Mouse (Mus musculus): ENCODE data around the gene Gm11034. TPM values are rescaled to one million over a fixed set of nuclear protein-coding genes. Genes with fewer than 3 reads are reported as not detected.
A peak's percentile ranks its signal among the peaks of the same experiment; 100 is the strongest.

Gene Gm11034
- polyA plus RNA-seq, 1 experiment = not detected

DNA sequence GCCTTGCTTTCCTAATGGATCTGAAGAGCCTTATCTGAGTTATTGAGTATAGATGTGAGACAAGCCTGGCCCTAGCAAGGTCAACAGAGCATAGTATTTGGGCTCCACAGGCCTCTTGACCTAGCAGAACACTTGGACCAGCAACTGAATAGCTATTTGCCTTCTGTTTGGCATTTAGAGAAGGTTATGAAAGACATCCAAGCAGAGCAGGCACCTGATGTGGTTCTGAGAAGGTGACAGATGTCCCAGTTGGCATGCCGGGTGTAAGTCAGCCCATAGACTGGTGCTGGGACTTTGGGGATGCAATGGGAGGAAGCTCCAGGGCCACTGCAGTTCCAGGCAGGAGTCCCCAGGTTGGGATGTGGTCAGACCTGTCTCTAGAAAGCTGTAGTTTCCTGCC is 28.8 kb upstream of the Gm11034 start:
- H3K4me1 ChIP-seq (ENCODE audit: control insufficient read depth) = peaks cover 44% of the 10 kb centered on the region
- H3K36me3 ChIP-seq (ENCODE audit: control insufficient read depth) = peaks cover 42% of the 10 kb centered on the region
- no peaks in the 10 kb centered on the region for H3K27me3 ChIP-seq (ENCODE audit: control insufficient read depth)
- no peak overlapping the region for H3K4me3 ChIP-seq (replicated peaks)
- TF ChIP-seq TAL1 (IDR thresholded peaks at IDR 0.05; ENCODE audit: low read length) = no peak
- TF ChIP-seq GATA1 (IDR thresholded peaks at IDR 0.05; ENCODE audit: low read length) = no peak
- H3K9me3 ChIP-seq (ENCODE audit: control insufficient read depth, low read length) = no peaks in the 10 kb centered on the region

DNA sequence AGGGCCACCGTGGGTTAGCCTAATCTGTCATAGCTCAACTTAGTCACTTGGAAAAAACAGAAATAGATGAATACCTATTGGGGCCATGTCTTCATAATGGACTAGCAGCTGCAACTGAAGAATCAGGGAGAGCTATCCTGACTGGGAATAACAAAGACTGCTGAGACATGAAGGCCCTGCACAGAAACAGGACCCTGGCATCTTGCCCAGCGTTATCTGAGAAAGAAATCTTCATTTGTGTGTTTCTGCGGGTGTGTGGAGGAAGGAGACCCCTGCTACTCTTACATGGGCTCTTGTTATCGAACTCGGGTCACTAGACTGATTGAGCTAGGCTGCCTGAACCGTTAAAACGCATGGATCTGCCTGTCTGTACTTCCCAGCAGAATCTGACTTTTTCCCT is 27.5 kb upstream of the Gm11034 start:
- no peak for TF ChIP-seq GATA1 (IDR thresholded peaks at IDR 0.05; ENCODE audit: low read length)
- no peak for TF ChIP-seq TAL1 (IDR thresholded peaks at IDR 0.05; ENCODE audit: low read length)
- H3K4me1 ChIP-seq (ENCODE audit: control insufficient read depth) = peaks cover 44% of the 10 kb centered on the region

DNA sequence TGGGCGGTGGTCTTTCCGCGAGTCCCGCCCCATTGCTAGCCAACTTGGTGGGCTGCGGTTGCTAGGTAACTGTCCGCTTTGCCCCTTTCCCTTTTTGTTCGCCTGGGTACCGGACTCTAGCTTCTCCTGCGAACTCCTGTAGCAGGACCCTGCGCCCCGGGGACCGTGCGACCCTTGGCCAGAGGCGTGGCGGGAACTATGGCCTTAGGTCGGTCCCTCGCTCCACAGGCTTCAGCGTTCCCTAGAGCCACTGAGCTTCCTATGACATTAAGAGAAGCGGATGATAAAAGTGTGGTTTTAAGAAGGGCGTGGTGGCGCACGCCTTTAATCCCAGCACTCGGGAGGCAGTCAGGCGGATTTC is 26.9 kb upstream of the Gm11034 start:
- peak overlapping the region; percentile 97 for H3K4me3 ChIP-seq (replicated peaks)
- H3K36me3 ChIP-seq (ENCODE audit: control insufficient read depth) = peaks cover 28% of the 10 kb centered on the region
- H3K4me1 ChIP-seq (ENCODE audit: control insufficient read depth) = peaks cover 44% of the 10 kb centered on the region
- H3K27me3 ChIP-seq (ENCODE audit: control insufficient read depth) = no peaks in the 10 kb centered on the region
- TF ChIP-seq TAL1 (IDR thresholded peaks at IDR 0.05; ENCODE audit: low read length) (no peak), GATA1 (IDR thresholded peaks at IDR 0.05; ENCODE audit: low read length) (no peak)
- no peaks in the 10 kb centered on the region for H3K9me3 ChIP-seq (ENCODE audit: control insufficient read depth, low read length)

More for the DNA sequence above, 27.5 kb upstream of the Gm11034 start:
- peak overlapping the region; percentile 97 for H3K4me3 ChIP-seq (replicated peaks)
- H3K9me3 ChIP-seq (ENCODE audit: control insufficient read depth, low read length) = no peaks in the 10 kb centered on the region
- H3K27me3 ChIP-seq (ENCODE audit: control insufficient read depth) = no peaks in the 10 kb centered on the region
- H3K36me3 ChIP-seq (ENCODE audit: control insufficient read depth) = peaks cover 30% of the 10 kb centered on the region

DNA sequence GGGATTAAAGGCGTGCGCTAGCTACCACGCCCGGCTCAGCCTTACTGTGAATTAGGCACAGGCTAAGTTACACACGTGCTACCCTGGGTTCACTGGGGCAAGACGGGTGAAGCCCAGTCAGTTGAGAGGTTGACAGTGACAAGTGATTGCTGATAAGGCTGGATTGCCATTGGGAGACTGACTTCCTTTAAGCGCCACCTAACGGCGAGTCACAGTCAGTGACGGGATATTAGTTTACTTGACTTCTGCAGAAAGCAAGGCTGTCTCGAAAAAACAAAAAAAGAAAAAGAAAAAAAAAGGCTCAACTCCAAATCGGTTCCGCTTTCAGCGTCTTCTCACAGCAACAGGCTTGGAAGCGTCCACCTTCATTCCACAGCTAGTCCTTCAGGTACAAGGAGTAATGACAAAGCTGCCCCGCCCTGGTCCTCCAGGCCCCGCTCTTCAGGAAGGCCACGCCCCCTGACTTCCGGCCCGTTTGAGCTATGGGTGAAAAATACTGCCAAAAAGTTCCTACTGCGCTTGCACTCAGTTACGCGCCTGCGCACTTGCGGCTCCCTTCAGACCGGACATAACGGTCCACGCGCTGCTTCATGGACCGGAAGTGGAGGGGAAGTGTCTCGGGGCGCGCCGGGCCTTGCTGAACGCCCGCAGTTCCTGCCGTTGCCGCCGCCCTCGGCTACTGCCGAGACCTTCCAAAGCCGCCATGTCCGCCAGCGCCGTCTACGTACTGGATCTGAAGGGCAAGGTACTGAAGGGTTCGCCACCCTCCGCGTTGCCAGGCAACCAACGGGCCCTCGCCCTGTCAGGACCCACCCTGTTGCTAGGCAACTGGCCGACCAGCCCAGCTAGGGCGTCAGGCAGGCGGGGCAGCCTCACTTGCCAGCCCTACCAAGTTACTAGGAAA is 26.3 kb upstream of the Gm11034 start, which contains the start of gene Ap1m1:
Ap1m1 (plus strand) TSS at position 520 of the 904 bp plus-strand sequence.
- peaks cover 44% of the 10 kb centered on the region for H3K4me1 ChIP-seq (ENCODE audit: control insufficient read depth)

DNA sequence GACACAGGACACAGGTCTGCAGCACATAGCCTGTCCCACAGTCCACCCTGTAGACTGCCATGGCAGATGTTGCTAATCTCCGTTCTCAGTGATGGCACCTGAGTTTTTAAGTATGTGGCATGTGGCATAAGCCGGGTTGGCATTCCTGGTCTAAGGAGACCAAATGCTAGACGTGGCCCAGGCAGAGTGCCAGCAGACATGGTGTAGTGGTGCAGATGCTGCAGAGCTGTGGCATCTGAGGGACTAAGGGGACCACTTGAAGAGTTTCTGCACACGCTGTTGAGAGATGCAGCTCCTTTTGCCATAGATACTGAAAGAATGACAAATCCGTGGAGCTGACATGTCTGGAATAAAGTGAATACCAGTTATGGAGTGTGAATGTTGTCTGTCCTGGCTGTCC is 9.2 kb upstream of the Gm11034 start:
- Histone ChIP-seq H3K9me3 (ENCODE audit: control insufficient read depth, low read length) (no peaks in the 10 kb centered on the region), H3K4me3 (replicated peaks) (no peak overlapping the region), H3K27me3 (ENCODE audit: control insufficient read depth) (no peaks in the 10 kb centered on the region), H3K4me1 (ENCODE audit: control insufficient read depth) (peaks cover 40% of the 10 kb centered on the region), H3K36me3 (ENCODE audit: control insufficient read depth) (peaks cover 33% of the 10 kb centered on the region)
- TF ChIP-seq TAL1 (IDR thresholded peaks at IDR 0.05; ENCODE audit: low read length) = no peak
- no peak for TF ChIP-seq GATA1 (IDR thresholded peaks at IDR 0.05; ENCODE audit: low read length)

More for the DNA sequence above, 26.3 kb upstream of the Gm11034 start, which contains the start of gene Ap1m1:
- H3K27me3 ChIP-seq (ENCODE audit: control insufficient read depth) = no peaks in the 10 kb centered on the region
- peaks cover 28% of the 10 kb centered on the region for H3K36me3 ChIP-seq (ENCODE audit: control insufficient read depth)
- TF ChIP-seq TAL1 (IDR thresholded peaks at IDR 0.05; ENCODE audit: low read length) (no peak), GATA1 (IDR thresholded peaks at IDR 0.05; ENCODE audit: low read length) (peak; percentile 87)
- H3K9me3 ChIP-seq (ENCODE audit: control insufficient read depth, low read length) = no peaks in the 10 kb centered on the region
- H3K4me3 ChIP-seq (replicated peaks) = peak within 1 kb of the TSS; percentile 97

DNA sequence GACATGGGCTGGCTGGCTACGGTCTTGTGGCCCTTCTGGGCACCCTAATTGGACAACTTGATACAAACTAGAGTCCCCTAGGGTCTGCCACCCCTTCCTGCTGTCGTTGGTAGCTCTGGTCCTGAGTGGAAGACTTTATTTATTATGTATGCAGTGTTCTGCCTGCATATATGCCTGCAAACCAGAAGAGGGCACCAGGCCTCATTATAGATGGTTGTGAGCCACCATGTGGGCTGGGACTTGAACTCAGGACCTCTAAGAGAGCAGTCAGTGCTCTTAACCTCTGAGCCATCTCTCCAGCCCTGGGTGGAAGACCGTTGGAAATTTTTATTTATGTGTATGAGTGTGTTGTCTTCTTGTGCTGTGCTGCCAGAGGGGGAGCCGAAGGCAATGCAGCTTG is 7.3 kb upstream of the Gm11034 start:
- TF ChIP-seq TAL1 (IDR thresholded peaks at IDR 0.05; ENCODE audit: low read length) = no peak
- TF ChIP-seq GATA1 (IDR thresholded peaks at IDR 0.05; ENCODE audit: low read length) = no peak
- H3K9me3 ChIP-seq (ENCODE audit: control insufficient read depth, low read length) = no peaks in the 10 kb centered on the region
- peak overlapping the region; percentile 91 for H3K4me3 ChIP-seq (replicated peaks)
- H3K4me1 ChIP-seq (ENCODE audit: control insufficient read depth) = peaks cover 40% of the 10 kb centered on the region
- H3K27me3 ChIP-seq (ENCODE audit: control insufficient read depth) = peaks cover 2% of the 10 kb centered on the region; the same call in 1 of the 2 replicates
- H3K36me3 ChIP-seq (ENCODE audit: control insufficient read depth) = peaks cover 33% of the 10 kb centered on the region

DNA sequence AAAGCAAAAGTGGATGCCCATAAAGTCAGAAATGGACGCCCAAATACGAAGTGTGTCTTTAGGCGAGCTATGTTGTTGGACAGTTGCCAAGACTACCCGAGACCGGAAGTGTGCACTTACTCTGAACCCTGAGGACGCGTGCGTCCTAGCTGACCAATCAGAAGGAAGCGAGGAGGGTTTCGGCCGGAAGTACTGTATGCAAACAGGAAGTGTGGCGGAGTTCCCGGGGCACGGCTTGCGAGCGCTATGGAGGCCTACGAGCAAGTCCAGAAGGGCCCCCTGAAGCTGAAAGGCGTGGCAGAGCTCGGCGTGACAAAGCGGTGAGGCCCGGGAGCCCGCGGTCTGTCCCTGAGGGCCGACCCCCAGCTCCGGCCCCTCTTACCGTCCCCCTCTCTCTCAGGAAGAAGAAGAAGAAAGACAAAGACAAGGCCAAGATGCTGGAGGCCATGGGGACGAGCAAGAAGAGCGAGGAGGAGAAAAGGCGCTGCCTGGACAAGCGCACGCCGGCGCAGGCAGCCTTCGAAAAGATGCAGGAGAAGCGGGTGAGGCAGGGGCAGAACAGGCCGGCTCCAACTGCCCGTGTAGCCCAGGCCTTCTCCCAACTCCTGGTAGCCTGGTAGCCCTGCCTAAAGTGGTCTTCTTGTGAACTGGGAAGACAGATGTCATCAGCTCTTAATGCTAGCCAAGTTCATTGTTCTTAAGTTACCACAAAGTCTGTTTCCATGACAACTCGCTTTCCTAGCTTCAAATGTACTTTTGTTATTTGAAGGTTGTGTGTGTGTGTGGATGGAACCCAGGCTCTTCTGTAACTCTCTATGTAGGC is 6.3 kb upstream of the Gm11034 start, which contains the start of gene Fam32a:
Fam32a (plus strand) TSS at position 190 of the 823 bp plus-strand sequence.
- no peak for TF ChIP-seq GATA1 (IDR thresholded peaks at IDR 0.05; ENCODE audit: low read length)
- no peaks in the 10 kb centered on the region for H3K9me3 ChIP-seq (ENCODE audit: control insufficient read depth, low read length)
- H3K27me3 ChIP-seq (ENCODE audit: control insufficient read depth) = peaks cover 9% of the 10 kb centered on the region
- peaks cover 40% of the 10 kb centered on the region for H3K4me1 ChIP-seq (ENCODE audit: control insufficient read depth)
- peaks cover 33% of the 10 kb centered on the region for H3K36me3 ChIP-seq (ENCODE audit: control insufficient read depth)
- H3K4me3 ChIP-seq (replicated peaks) = peak within 1 kb of the TSS; percentile 91

DNA sequence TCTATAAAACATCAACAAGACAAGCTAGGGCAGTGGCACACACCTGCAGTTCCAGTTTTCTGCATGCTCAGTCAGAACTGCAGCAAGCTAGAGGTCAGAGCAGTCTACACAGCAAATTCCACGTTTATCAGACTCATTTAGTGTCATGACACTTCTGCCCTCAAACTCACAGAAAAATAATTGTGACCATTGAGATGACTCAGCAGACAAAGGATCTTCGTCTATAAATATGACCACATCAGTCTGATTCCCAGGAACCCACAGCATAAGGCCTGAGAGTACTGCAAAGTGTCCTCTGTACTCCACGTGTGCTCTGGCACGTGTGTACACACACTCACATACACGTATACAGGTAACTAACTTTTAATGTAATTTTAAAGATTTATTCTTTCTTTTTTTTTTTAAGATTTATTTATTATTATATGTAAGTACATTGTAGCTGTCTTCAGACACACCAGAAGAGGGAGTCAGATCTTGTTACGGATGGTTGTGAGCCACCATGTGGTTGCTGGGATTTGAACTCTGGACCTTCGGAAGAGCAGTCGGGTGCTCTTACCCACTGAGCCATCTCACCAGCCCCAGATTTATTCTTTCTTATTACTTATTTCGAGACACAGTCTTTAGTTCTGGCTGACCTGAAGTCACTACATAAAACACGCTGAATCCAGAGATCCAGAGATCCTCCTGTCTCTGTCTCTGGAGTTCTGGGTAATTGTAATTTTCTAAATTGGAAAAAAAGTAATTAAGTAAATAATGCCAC is 5.5 kb upstream of the Gm11034 start:
- H3K4me1 ChIP-seq (ENCODE audit: control insufficient read depth) = peaks cover 38% of the 10 kb centered on the region
- H3K9me3 ChIP-seq (ENCODE audit: control insufficient read depth, low read length) = no peaks in the 10 kb centered on the region
- H3K36me3 ChIP-seq (ENCODE audit: control insufficient read depth) = peaks cover 31% of the 10 kb centered on the region
- no peak for TF ChIP-seq GATA1 (IDR thresholded peaks at IDR 0.05; ENCODE audit: low read length)
- no peak for TF ChIP-seq TAL1 (IDR thresholded peaks at IDR 0.05; ENCODE audit: low read length)
- peaks cover 11% of the 10 kb centered on the region for H3K27me3 ChIP-seq (ENCODE audit: control insufficient read depth)
- peak overlapping the region; percentile 91 for H3K4me3 ChIP-seq (replicated peaks)

Data from erythroblast, embryonic 14.5 days (primary cell).